Mouse (Mus musculus) forebrain, embryonic 13.5 days (tissue): ENCODE results near the gene Cd200. TPM values are rescaled to one million over a fixed set of nuclear protein-coding genes. Genes with fewer than 3 reads are reported as not detected.
"Not testable (repeated sequence)": the region's sequence is repeated elsewhere in the genome, so short reads cannot be mapped to it uniquely, and the experiment has no call there.

Experiments
- ATAC-seq: fragments of 200-750 bp; cut with Nextera tagmentation; 2 replicates; pipeline ENCODE4 v1.8.0; 2017
- H3K27ac ChIP-seq: fragments of 300-500 bp; sonication (generic); 2 replicates; pipeline ENCODE4 v1.5.1; 2015; ENCODE audit warnings: inconsistent platforms, mild to moderate bottlenecking, moderate library complexity
- H3K27me3 ChIP-seq: fragments of 300-500 bp; sonication (generic); 2 replicates; pipeline ENCODE4 v1.6.1; 2015; ENCODE audit warnings: mild to moderate bottlenecking, inconsistent platforms
- H3K36me3 ChIP-seq: fragments of 300-500 bp; sonication (generic); 2 replicates; pipeline ENCODE4 v1.6.1; 2015; ENCODE audit warnings: mild to moderate bottlenecking, inconsistent platforms; ENCODE audit not compliant: poor library complexity, severe bottlenecking
- H3K4me1 ChIP-seq: fragments of 300-500 bp; sonication (generic); 2 replicates; pipeline ENCODE4 v1.6.1; 2015; ENCODE audit warnings: inconsistent platforms
- H3K4me2 ChIP-seq: fragments of 300-500 bp; sonication (generic); 2 replicates; pipeline ENCODE4 v1.6.1; 2015; ENCODE audit warnings: inconsistent platforms, mild to moderate bottlenecking, moderate library complexity
- H3K4me3 ChIP-seq: fragments of 300-500 bp; sonication (generic); 2 replicates; pipeline ENCODE4 v1.5.1; 2015; ENCODE audit warnings: mild to moderate bottlenecking, inconsistent platforms
- H3K9ac ChIP-seq: fragments of 300-500 bp; sonication (generic); 2 replicates; pipeline ENCODE4 v1.6.1; 2015; ENCODE audit warnings: mild to moderate bottlenecking, inconsistent platforms
- H3K9me3 ChIP-seq: fragments of 300-500 bp; sonication (generic); replicated peaks from 2 replicates; pipeline ENCODE4 v1.6.1; 2016; ENCODE audit warnings: inconsistent platforms
- WGBS: fragments of 180-500 bp; shearing (Covaris S2); methylation state at CpG from one replicate; pipeline ENCODE4 v1.1.7; 2015; 5-methylcytosine and 5-hydroxymethylcytosine counted together
- polyA plus RNA-seq: library from polyadenylated mRNA; unstranded; fragments of >200 nt; fragmentation: Nextera tagmentation; extraction: Ambion mirVana; gene quantifications from 2 replicates; pipeline ENCODE4 v1.2.1, GENCODE M21; 2015

Cd200 gene
- polyA plus RNA-seq, 1 experiment from 2014 or later, result 102 TPM

DNA sequence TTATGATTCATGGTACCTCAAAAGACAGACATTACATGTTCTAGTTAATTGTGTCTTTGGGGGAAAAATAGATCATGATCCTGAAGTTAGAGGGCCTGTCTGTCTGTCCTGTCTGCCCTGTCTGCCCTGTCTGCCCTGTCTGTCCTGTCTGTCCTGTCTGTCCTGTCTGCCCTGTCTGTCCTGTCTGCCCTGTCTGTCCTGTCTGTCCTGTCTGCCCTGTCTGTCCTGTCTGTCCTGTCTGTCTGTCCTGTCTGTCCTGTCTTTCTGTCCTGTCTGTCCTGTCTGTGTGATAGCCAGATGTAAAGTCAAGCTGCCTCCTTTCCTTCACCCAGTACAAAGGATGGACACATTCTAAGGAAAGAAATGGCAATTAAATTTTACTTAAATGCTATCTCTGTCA lies 56.0 kb downstream of the Cd200 start:
- Histone ChIP-seq H3K4me2 (no peak overlapping the region), H3K27ac (no peak overlapping the region), H3K4me3 (no peak overlapping the region), H3K4me1 (no peaks in the 10 kb centered on the region), H3K9ac (no peak overlapping the region), H3K36me3 (no peaks in the 10 kb centered on the region), H3K27me3 (no peaks in the 10 kb centered on the region), H3K9me3 (no peaks in the 10 kb centered on the region)
- ATAC-seq, result peak; percentile 83

DNA sequence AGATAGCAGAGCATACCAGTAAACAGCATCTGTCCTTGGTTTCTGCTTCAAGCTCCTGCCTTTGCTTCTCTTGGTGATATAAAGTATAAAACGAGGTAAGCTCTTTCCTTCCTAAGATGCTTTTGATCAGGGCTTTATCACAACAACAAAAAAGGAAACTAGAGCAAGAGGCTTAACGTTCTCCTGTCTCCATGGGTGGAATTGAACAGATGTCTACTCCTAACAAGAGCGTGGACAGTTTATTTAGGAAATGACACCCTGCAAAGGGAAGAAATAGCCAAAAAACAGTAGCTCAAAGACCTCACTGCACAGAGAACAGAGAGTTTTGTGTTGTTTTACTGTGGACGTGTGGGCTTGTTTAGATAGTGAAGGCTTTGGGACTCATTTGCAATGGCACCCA lies 58.1 kb downstream of the Cd200 start:
- Histone ChIP-seq H3K9me3 (no peaks in the 10 kb centered on the region), H3K4me1 (no peaks in the 10 kb centered on the region), H3K9ac (no peak overlapping the region), H3K27me3 (no peaks in the 10 kb centered on the region), H3K4me3 (no peak overlapping the region), H3K27ac (no peak overlapping the region), H3K4me2 (no peak overlapping the region), H3K36me3 (no peaks in the 10 kb centered on the region)
- 49% methylated on average over 4 of the region's 4 CpGs for WGBS
- no peak for ATAC-seq

- H3K9me3 ChIP-seq, result no peaks in the 10 kb centered on the region
- no peaks in the 10 kb centered on the region for H3K4me1 ChIP-seq
- ATAC-seq, result no peak
- H3K27ac ChIP-seq, result no peak overlapping the region
- WGBS, result 87% methylated on average over 3 of the region's 3 CpGs
- no peak overlapping the region for H3K4me3 ChIP-seq
- no peaks in the 10 kb centered on the region for H3K27me3 ChIP-seq
- no peak overlapping the region for H3K9ac ChIP-seq
- no peak overlapping the region for H3K4me2 ChIP-seq
- H3K36me3 ChIP-seq, result no peaks in the 10 kb centered on the region
These were observed 59.1 kb downstream of the Cd200 start for GRCm38 (mm10) chr16:45349523-45350298.

DNA sequence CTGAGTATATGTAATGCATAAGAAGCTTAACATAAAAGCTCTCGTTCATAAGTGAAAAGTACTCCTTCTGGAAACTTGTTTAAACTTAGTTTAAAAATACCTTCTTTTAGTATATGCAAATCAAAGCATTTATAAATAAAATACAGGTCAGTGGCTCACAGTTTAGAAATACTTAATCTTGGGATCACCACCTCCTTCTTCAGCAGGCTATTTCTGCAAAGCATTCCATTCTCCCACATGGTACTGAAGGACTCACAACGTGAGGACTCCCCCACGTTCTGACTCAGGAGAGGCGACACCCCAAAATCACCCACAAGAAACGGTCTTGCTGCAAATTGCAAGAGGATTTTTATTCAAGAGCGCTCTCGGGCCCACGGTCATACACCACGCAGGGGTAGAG lies 60.6 kb downstream of the Cd200 start:
- ATAC-seq, H3K4me1 ChIP-seq, H3K36me3 ChIP-seq, H3K27me3 ChIP-seq, H3K4me3 ChIP-seq, H3K4me2 ChIP-seq, H3K27ac ChIP-seq, H3K9me3 ChIP-seq, H3K9ac ChIP-seq: not testable (repeated sequence)
- 93% methylated on average over 9 of the region's 9 CpGs for WGBS

DNA sequence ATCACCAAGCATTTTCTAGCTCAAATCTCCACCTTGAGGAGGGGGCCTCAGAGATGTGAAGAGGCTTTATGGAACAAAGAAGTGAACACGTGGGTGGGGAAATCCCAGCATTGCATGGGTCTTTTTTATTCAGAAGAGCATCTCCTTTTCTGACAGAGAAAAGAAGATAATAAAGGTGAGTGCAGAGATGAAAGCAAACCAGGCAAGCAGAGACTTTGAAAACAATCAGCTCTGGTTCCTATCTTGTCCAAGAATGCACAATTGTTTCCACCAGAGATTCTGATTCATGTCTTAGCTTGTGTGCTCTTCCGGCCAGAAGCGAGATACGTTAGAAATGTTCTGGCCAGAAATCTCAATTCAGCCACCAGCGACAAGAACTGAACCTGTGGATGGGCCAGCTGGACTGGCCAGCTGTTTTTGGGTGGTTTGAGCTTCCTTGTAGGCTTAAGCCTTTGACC lies 61.9 kb downstream of the Cd200 start:
- Histone ChIP-seq H3K36me3 (no peaks in the 10 kb centered on the region), H3K9ac (no peak overlapping the region), H3K4me1 (no peaks in the 10 kb centered on the region), H3K27ac (no peak overlapping the region), H3K27me3 (no peaks in the 10 kb centered on the region), H3K4me3 (no peak overlapping the region), H3K9me3 (no peaks in the 10 kb centered on the region), H3K4me2 (no peak overlapping the region)
- 87% methylated on average over 5 of the region's 5 CpGs for WGBS
- no peak for ATAC-seq

GRCm38 (mm10) chr16:45346367-45346766 lies 62.5 kb downstream of the Cd200 start:
- no peak for ATAC-seq
- 94% methylated on average over 2 of the region's 2 CpGs for WGBS
- Histone ChIP-seq H3K36me3 (no peaks in the 10 kb centered on the region), H3K4me1 (no peaks in the 10 kb centered on the region), H3K27me3 (no peaks in the 10 kb centered on the region), H3K27ac (no peak overlapping the region), H3K9me3 (no peaks in the 10 kb centered on the region), H3K4me2 (no peak overlapping the region), H3K9ac (no peak overlapping the region), H3K4me3 (no peak overlapping the region)

- ATAC-seq, result no peak
- no peaks in the 10 kb centered on the region for H3K9me3 ChIP-seq
- WGBS, result 59% methylated on average over 2 of the region's 2 CpGs
- no peaks in the 10 kb centered on the region for H3K27me3 ChIP-seq
- no peak overlapping the region for H3K4me3 ChIP-seq
- no peak overlapping the region for H3K27ac ChIP-seq
- H3K9ac ChIP-seq, result no peak overlapping the region
- no peaks in the 10 kb centered on the region for H3K36me3 ChIP-seq
- H3K4me1 ChIP-seq, result no peaks in the 10 kb centered on the region
- no peak overlapping the region for H3K4me2 ChIP-seq
These were observed 64.0 kb downstream of the Cd200 start for GRCm38 (mm10) chr16:45344879-45345278.

- Histone ChIP-seq H3K4me1 (no peaks in the 10 kb centered on the region), H3K36me3 (no peaks in the 10 kb centered on the region), H3K4me2 (no peak overlapping the region), H3K4me3 (no peak overlapping the region), H3K9me3 (no peaks in the 10 kb centered on the region), H3K27me3 (no peaks in the 10 kb centered on the region), H3K27ac (no peak overlapping the region), H3K9ac (no peak overlapping the region)
- WGBS, result 100% methylated on average over 1 of the region's 1 CpGs
- no peak for ATAC-seq
These were observed 72.4 kb downstream of the Cd200 start for GRCm38 (mm10) chr16:45336478-45336877.

DNA sequence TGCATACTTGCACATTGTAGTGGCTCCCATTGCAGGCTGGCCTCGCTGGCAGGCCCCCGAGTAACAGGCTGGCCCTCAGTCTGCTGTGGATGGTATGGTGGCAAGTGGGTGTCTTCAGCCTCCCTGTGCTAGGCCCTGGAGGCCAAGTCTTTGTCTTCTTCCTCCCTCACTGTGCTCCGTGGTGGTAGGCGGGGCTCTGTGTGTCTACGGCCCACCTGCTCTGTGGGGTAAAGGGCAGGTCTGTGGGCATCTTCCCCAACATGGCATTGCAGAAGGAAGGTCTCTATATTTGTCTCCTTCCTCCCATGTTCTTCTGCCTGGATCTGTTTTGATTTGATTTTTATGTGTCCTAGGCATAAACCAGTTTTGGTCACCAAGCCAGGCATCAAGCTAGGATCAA lies 74.0 kb downstream of the Cd200 start:
- H3K4me3 ChIP-seq, result no peak overlapping the region
- no peaks in the 10 kb centered on the region for H3K4me1 ChIP-seq
- no peak overlapping the region for H3K27ac ChIP-seq
- peak; percentile 36; the same call in 1 of the 2 replicates for ATAC-seq
- no peak overlapping the region for H3K4me2 ChIP-seq
- no peaks in the 10 kb centered on the region for H3K36me3 ChIP-seq
- WGBS, result 85% methylated on average over 5 of the region's 5 CpGs
- no peaks in the 10 kb centered on the region for H3K27me3 ChIP-seq
- H3K9ac ChIP-seq, result no peak overlapping the region
- no peaks in the 10 kb centered on the region for H3K9me3 ChIP-seq

GRCm38 (mm10) chr16:45334376-45334765 lies 74.5 kb downstream of the Cd200 start:
- H3K4me3 ChIP-seq, result no peak overlapping the region
- peak; percentile 21; the same call in 1 of the 2 replicates for ATAC-seq
- no peaks in the 10 kb centered on the region for H3K4me1 ChIP-seq
- no peak overlapping the region for H3K4me2 ChIP-seq
- H3K36me3 ChIP-seq, result no peaks in the 10 kb centered on the region
- no peaks in the 10 kb centered on the region for H3K27me3 ChIP-seq
- no peaks in the 10 kb centered on the region for H3K9me3 ChIP-seq
- H3K9ac ChIP-seq, result no peak overlapping the region
- WGBS, result 86% methylated on average over 2 of the region's 2 CpGs
- H3K27ac ChIP-seq, result no peak overlapping the region

GRCm38 (mm10) chr16:45333678-45334375 lies 75.0 kb downstream of the Cd200 start:
- Histone ChIP-seq H3K9ac (no peak overlapping the region), H3K27ac (no peak overlapping the region), H3K9me3 (no peaks in the 10 kb centered on the region), H3K36me3 (no peaks in the 10 kb centered on the region), H3K4me3 (no peak overlapping the region), H3K4me2 (no peak overlapping the region), H3K27me3 (no peaks in the 10 kb centered on the region), H3K4me1 (no peaks in the 10 kb centered on the region)
- no peak; the same call in 1 of the 2 replicates for ATAC-seq
- 90% methylated on average over 8 of the region's 8 CpGs for WGBS

DNA sequence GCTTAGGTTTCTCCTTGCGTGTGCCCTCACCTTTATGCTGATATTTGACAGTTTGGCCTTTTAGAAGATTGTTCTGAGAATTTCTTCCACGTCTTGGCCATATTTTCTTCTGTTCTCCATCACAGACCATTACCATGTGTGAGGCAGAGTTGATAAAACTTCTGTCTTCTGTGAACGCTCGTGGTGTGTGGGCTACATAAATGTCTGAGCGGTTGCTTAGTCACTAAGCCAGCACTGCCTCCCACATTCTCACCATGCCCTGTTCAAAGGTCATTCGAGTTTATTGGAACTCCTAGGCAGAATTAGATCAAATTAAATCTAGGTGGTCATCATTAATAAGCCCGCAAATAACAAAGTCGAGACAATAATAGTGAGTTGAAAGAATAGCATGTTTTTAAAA lies 76.3 kb downstream of the Cd200 start:
- no peaks in the 10 kb centered on the region for H3K36me3 ChIP-seq
- no peaks in the 10 kb centered on the region for H3K27me3 ChIP-seq
- WGBS, result 72% methylated on average over 8 of the region's 8 CpGs
- H3K4me3 ChIP-seq, result no peak overlapping the region
- no peaks in the 10 kb centered on the region for H3K4me1 ChIP-seq
- no peak overlapping the region for H3K27ac ChIP-seq
- no peak overlapping the region for H3K4me2 ChIP-seq
- H3K9me3 ChIP-seq, result no peaks in the 10 kb centered on the region
- H3K9ac ChIP-seq, result no peak overlapping the region
- ATAC-seq, result no peak
